Mouse (Mus musculus) limb, embryonic 15.5 days (tissue): Measurements from ENCODE around the gene Lrrc39. TPM values are rescaled to one million over a fixed set of nuclear protein-coding genes. Genes with fewer than 3 reads are reported as not detected.

Experiments
- ATAC-seq: fragments of 200-750 bp; cut with Nextera tagmentation; 2 replicates; pipeline ENCODE4 v1.8.0; 2017; ENCODE audit warnings: low read depth, moderate TSS enrichment; ENCODE audit not compliant: insufficient number of reproducible peaks, low FRiP score, low TSS enrichment
- H3K27ac ChIP-seq: fragments of 300-500 bp; sonication (generic); 2 replicates; pipeline ENCODE4 v1.5.1; 2015; ENCODE audit warnings: moderate library complexity, mild to moderate bottlenecking, inconsistent platforms
- H3K27me3 ChIP-seq: fragments of 300-500 bp; sonication (generic); 2 replicates; pipeline ENCODE4 v1.6.1; 2015; ENCODE audit warnings: inconsistent platforms
- H3K36me3 ChIP-seq: fragments of 300-500 bp; sonication (generic); 2 replicates; pipeline ENCODE4 v1.6.1; 2015; ENCODE audit warnings: inconsistent platforms
- H3K4me1 ChIP-seq: fragments of 300-500 bp; sonication (generic); 2 replicates; pipeline ENCODE4 v1.6.1; 2015; ENCODE audit warnings: inconsistent platforms
- H3K4me2 ChIP-seq: fragments of 300-500 bp; sonication (generic); 2 replicates; pipeline ENCODE4 v1.6.1; 2015; ENCODE audit warnings: mild to moderate bottlenecking, inconsistent platforms
- H3K4me3 ChIP-seq: fragments of 300-500 bp; sonication (generic); 2 replicates; pipeline ENCODE4 v1.5.1; 2015; ENCODE audit warnings: mild to moderate bottlenecking, inconsistent platforms
- H3K9ac ChIP-seq: fragments of 300-500 bp; sonication (generic); 2 replicates; pipeline ENCODE4 v1.6.1; 2015; ENCODE audit warnings: inconsistent platforms
- H3K9me3 ChIP-seq: fragments of 300-500 bp; sonication (generic); 2 replicates; pipeline ENCODE4 v1.6.1; 2016; ENCODE audit warnings: inconsistent platforms
- WGBS: fragments of 180-500 bp; shearing (Covaris S2); methylation state at CpG from one replicate; pipeline ENCODE4 v1.1.7; 2015; 5-methylcytosine and 5-hydroxymethylcytosine counted together
- polyA plus RNA-seq: library from polyadenylated mRNA; unstranded; fragments of >200 nt; fragmentation: Nextera tagmentation; extraction: Ambion mirVana; gene quantifications from 2 replicates; pipeline ENCODE4 v1.2.1, GENCODE M21; 2015

Gene Lrrc39
- polyA plus RNA-seq, 1 experiment from 2014 or later = 1.1 TPM

DNA sequence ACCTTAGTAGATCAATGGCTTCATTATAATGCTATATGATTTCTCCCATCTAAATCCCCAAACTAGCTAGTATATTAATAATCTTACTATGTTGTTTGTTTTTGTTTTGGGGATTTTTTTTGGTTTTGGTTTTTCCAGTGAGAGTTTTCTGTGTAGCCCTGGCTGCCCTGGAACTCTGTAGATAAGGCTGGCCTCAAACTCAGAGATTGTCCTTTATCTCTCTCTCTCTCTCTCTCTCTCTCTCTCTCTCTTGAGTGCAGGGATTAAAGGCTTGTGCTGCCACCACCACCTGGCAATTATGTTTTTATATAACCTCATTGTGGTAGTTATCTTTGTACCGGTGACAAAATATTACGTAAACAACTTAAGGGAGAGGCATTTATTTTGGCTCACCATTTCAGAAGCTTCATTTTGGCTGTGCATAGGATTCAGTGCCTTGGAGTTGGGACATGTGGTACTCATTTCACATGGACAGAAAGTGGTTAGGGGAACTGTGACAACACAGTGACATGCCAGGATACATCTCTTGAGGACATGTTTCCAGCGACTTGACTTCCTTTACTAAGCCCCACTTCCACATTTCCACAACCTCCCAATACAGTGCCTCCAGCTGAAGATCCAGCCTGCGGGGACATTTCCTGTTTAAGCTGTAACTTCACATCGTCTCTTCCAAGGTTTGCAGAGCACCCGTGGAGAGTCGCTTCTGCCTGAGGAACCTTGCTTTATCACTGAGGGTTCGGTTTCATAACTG, 52.7 kb downstream of the Lrrc39 start:
- no peak overlapping the region for H3K4me3 ChIP-seq
- H3K27ac ChIP-seq = no peak overlapping the region
- no peak for ATAC-seq
- WGBS = 89% methylated on average over 8 of the region's 8 CpGs
- H3K9me3 ChIP-seq = no peaks in the 10 kb centered on the region
- H3K4me1 ChIP-seq = no peaks in the 10 kb centered on the region
- H3K36me3 ChIP-seq = peaks cover 29% of the 10 kb centered on the region
- no peaks in the 10 kb centered on the region for H3K27me3 ChIP-seq
- H3K4me2 ChIP-seq = no peak overlapping the region
- H3K9ac ChIP-seq = no peak overlapping the region

GRCm38 (mm10) chr3:116618855-116619254, 56.1 kb downstream of the Lrrc39 start:
- 83% methylated on average over 6 of the region's 6 CpGs for WGBS
- Histone ChIP-seq H3K27me3 (no peaks in the 10 kb centered on the region), H3K9me3 (no peaks in the 10 kb centered on the region), H3K27ac (no peak overlapping the region), H3K9ac (no peak overlapping the region), H3K36me3 (peaks cover 33% of the 10 kb centered on the region), H3K4me1 (no peaks in the 10 kb centered on the region), H3K4me3 (no peak overlapping the region), H3K4me2 (no peak overlapping the region)
- no peak for ATAC-seq

- H3K36me3 ChIP-seq = peaks cover 18% of the 10 kb centered on the region
Observed at GRCm38 (mm10) chr3:116620636-116621370, 58.0 kb downstream of the Lrrc39 start.

GRCm38 (mm10) chr3:116622641-116623040, 59.9 kb downstream of the Lrrc39 start:
- H3K27ac ChIP-seq = no peak overlapping the region
- H3K36me3 ChIP-seq = peaks cover 24% of the 10 kb centered on the region
- no peak overlapping the region for H3K4me3 ChIP-seq
- no peak overlapping the region for H3K9ac ChIP-seq
- no peak overlapping the region for H3K4me2 ChIP-seq
- no peaks in the 10 kb centered on the region for H3K9me3 ChIP-seq
- H3K27me3 ChIP-seq = no peaks in the 10 kb centered on the region
- no peak for ATAC-seq
- no peaks in the 10 kb centered on the region for H3K4me1 ChIP-seq
- 96% methylated on average over 7 of the region's 7 CpGs for WGBS

More at GRCm38 (mm10) chr3:116620636-116621370, 58.0 kb downstream of the Lrrc39 start:
- ATAC-seq = no peak
- WGBS = 87% methylated on average over 7 of the region's 7 CpGs
- H3K9me3 ChIP-seq = no peaks in the 10 kb centered on the region
- H3K4me3 ChIP-seq = no peak overlapping the region
- no peaks in the 10 kb centered on the region for H3K4me1 ChIP-seq
- H3K4me2 ChIP-seq = no peak overlapping the region
- no peaks in the 10 kb centered on the region for H3K27me3 ChIP-seq
- no peak overlapping the region for H3K27ac ChIP-seq
- H3K9ac ChIP-seq = no peak overlapping the region

DNA sequence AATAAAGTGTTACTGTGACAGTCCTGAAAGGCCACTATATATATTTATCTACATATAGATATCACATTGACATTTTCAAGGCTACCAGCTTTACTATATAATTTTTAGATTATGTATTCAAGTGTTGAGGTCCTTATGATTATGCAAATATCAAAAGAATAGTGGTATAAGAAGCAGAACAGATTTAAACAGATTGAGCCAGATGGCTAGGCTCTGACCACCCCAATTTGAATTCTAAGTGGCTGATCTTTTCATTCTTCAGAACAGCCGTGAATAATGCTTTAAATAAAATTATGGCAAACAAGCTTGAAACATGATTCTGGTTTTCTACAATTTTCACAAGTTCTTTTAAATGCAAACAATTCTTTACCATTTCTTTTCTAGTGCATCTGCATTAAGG, 68.7 kb downstream of the Lrrc39 start:
- no peaks in the 10 kb centered on the region for H3K4me1 ChIP-seq
- WGBS = 79% methylated on average over 1 of the region's 1 CpGs
- H3K4me2 ChIP-seq = no peak overlapping the region
- H3K27ac ChIP-seq = no peak overlapping the region
- peaks cover 53% of the 10 kb centered on the region for H3K36me3 ChIP-seq
- ATAC-seq = no peak
- H3K9ac ChIP-seq = no peak overlapping the region
- H3K27me3 ChIP-seq = no peaks in the 10 kb centered on the region
- no peak overlapping the region for H3K4me3 ChIP-seq
- no peaks in the 10 kb centered on the region for H3K9me3 ChIP-seq

Other genes starting within 250 kb of the Lrrc39 start
- 6.4 and 6.7 TPM in 2 replicates for gene Cdc14a, start 138.9 kb upstream of the Lrrc39 start, polyA plus RNA-seq
- gene Rtca, start 54.8 kb upstream of the Lrrc39 start, polyA plus RNA-seq = 57.0 and 60.6 TPM in 2 replicates
- 14.5 and 15.7 TPM in 2 replicates for gene Dbt, start 49.9 kb upstream of the Lrrc39 start, polyA plus RNA-seq
- 16.5 and 17.0 TPM in 2 replicates for gene Sass6, start 32.0 kb downstream of the Lrrc39 start, polyA plus RNA-seq
- 27.9 and 32.3 TPM in 2 replicates for gene Trmt13, start 51.6 kb downstream of the Lrrc39 start, polyA plus RNA-seq
- gene Mfsd14a, start 99.7 kb downstream of the Lrrc39 start, polyA plus RNA-seq = 75.1 and 75.3 TPM in 2 replicates
- not detected in 2 replicates for gene Gm43191, start 118.3 kb downstream of the Lrrc39 start, polyA plus RNA-seq
- 11.4 and 12.5 TPM in 2 replicates for gene Slc35a3, start 149.9 kb downstream of the Lrrc39 start, polyA plus RNA-seq
- 24.0 and 37.2 TPM in 2 replicates for gene Agl, start 245.2 kb downstream of the Lrrc39 start, polyA plus RNA-seq